Mouse (Mus musculus) CD4-positive helper T cell, adult 2 months (primary cell): ENCODE results near the gene H2-D1.
"Not testable (repeated sequence)": the region's sequence is repeated elsewhere in the genome, so short reads cannot be mapped to it uniquely, and the experiment has no call there.

ENCODE experiments used
- DNase-seq: peaks from one replicate; pipeline ENCODE4 v3.0.0-alpha.2; 2012; ENCODE audit warnings: low read depth, missing footprints, low spot score

Gene H2-D1

GRCm38 (mm10) chr17:35255704-35256103, 6.8 kb upstream of the H2-D1 start:
- DNase-seq = no peak

- peak; percentile 41 for DNase-seq
Measured at GRCm38 (mm10) chr17:35257378-35257777, 5.2 kb upstream of the H2-D1 start.

- DNase-seq = peak; percentile 95
Measured at GRCm38 (mm10) chr17:35257824-35258491, 4.6 kb upstream of the H2-D1 start.

GRCm38 (mm10) chr17:35258492-35259478, 3.7 kb upstream of the H2-D1 start:
- DNase-seq = peak; percentile 88

GRCm38 (mm10) chr17:35259621-35260020, 2.9 kb upstream of the H2-D1 start:
- no peak for DNase-seq

- no peak for DNase-seq
Measured at GRCm38 (mm10) chr17:35261651-35262050, 879 bp upstream of the H2-D1 start.

GRCm38 (mm10) chr17:35263523-35263883, 973 bp downstream of the H2-D1 start:
- peak; percentile 73 for DNase-seq

GRCm38 (mm10) chr17:35267399-35268086, 5.0 kb downstream of the H2-D1 start:
- no peak for DNase-seq

- DNase-seq = peak; percentile 65
Measured at GRCm38 (mm10) chr17:35269653-35270347, 7.3 kb downstream of the H2-D1 start.

- DNase-seq = no peak
Measured at GRCm38 (mm10) chr17:35272249-35272648, 9.7 kb downstream of the H2-D1 start.

GRCm38 (mm10) chr17:35274770-35275169, 12.2 kb downstream of the H2-D1 start:
- peak; percentile 79 for DNase-seq

- no peak for DNase-seq
Measured at GRCm38 (mm10) chr17:35276304-35276864, 13.9 kb downstream of the H2-D1 start.

GRCm38 (mm10) chr17:35278049-35278448, 15.5 kb downstream of the H2-D1 start:
- DNase-seq = no peak

- DNase-seq = no peak
Measured at GRCm38 (mm10) chr17:35278957-35279688, 16.6 kb downstream of the H2-D1 start.

GRCm38 (mm10) chr17:35280276-35280675, 17.7 kb downstream of the H2-D1 start:
- DNase-seq = no peak

- no peak for DNase-seq
Measured at GRCm38 (mm10) chr17:35285431-35285830, 22.9 kb downstream of the H2-D1 start.

- peak; percentile 54 for DNase-seq
Measured at GRCm38 (mm10) chr17:35295796-35296195, 33.3 kb downstream of the H2-D1 start.

GRCm38 (mm10) chr17:35300261-35300945, 37.9 kb downstream of the H2-D1 start:
- DNase-seq = not testable (repeated sequence)

GRCm38 (mm10) chr17:35301645-35302258, 39.2 kb downstream of the H2-D1 start:
- peak; percentile 88 for DNase-seq
